Mouse (Mus musculus) stomach, embryonic 14.5 days (tissue): Measurements from ENCODE around the gene Smyd4. TPM values are rescaled to one million over a fixed set of nuclear protein-coding genes. Genes with fewer than 3 reads are reported as not detected.

ENCODE experiments used
- ATAC-seq: fragments of 200-750 bp; cut with Nextera tagmentation; 2 replicates; pipeline ENCODE4 v1.8.0; 2017; ENCODE audit warnings: low read depth, moderate TSS enrichment; ENCODE audit not compliant: insufficient number of reproducible peaks, insufficient read depth, low FRiP score
- H3K27ac ChIP-seq: fragments of 300-500 bp; sonication (generic); 2 replicates; pipeline ENCODE4 v1.5.1; 2014; ENCODE audit warnings: mild to moderate bottlenecking, low read length, moderate library complexity, mixed read lengths
- H3K27me3 ChIP-seq: fragments of 300-500 bp; sonication (generic); 2 replicates; pipeline ENCODE4 v1.6.1; 2014; ENCODE audit warnings: low read length, control low read depth, mixed read lengths; ENCODE audit not compliant: control insufficient read depth, insufficient read depth
- H3K36me3 ChIP-seq: fragments of 300-500 bp; sonication (generic); 2 replicates; pipeline ENCODE4 v1.6.1; 2014; ENCODE audit warnings: mild to moderate bottlenecking, control low read depth, low read length, moderate library complexity, mixed read lengths; ENCODE audit not compliant: control insufficient read depth, insufficient read depth
- H3K4me1 ChIP-seq: fragments of 300-500 bp; sonication (generic); 2 replicates; pipeline ENCODE4 v1.6.1; 2014; ENCODE audit warnings: low read length, control low read depth, mixed read lengths; ENCODE audit not compliant: control insufficient read depth, insufficient read depth
- H3K4me2 ChIP-seq: fragments of 300-500 bp; sonication (generic); replicated peaks from 2 replicates; pipeline ENCODE4 v1.6.1; 2014; ENCODE audit warnings: low read depth, low read length, control low read depth
- H3K4me3 ChIP-seq: fragments of 300-500 bp; sonication (generic); 2 replicates; pipeline ENCODE4 v1.5.1; 2014; ENCODE audit warnings: low read depth, low read length, control low read depth
- H3K9ac ChIP-seq: fragments of 300-500 bp; sonication (generic); replicated peaks from 2 replicates; pipeline ENCODE4 v1.6.1; 2014; ENCODE audit warnings: low read depth, mild to moderate bottlenecking, control low read depth, low read length, moderate library complexity, mixed read lengths
- H3K9me3 ChIP-seq: fragments of 300-500 bp; sonication (generic); 2 replicates; pipeline ENCODE4 v1.6.1; 2016; ENCODE audit warnings: low read depth, low read length, control low read depth; ENCODE audit not compliant: control insufficient read depth
- WGBS: fragments of 180-500 bp; shearing (Covaris S2); extraction: QIAGEN DNeasy Blood & Tissue Kit; methylation state at CpG from one replicate; pipeline ENCODE4 v1.1.7; 2014; 5-methylcytosine and 5-hydroxymethylcytosine counted together
- polyA plus RNA-seq: library from polyadenylated mRNA; unstranded; fragments of >200 nt; fragmentation: Nextera tagmentation; extraction: Ambion mirVana; gene quantifications from 2 replicates; pipeline ENCODE4 v1.2.1, GENCODE M21; 2014

Gene Smyd4
- polyA plus RNA-seq, 1 experiment from 2014 or later: 12.6 TPM

DNA sequence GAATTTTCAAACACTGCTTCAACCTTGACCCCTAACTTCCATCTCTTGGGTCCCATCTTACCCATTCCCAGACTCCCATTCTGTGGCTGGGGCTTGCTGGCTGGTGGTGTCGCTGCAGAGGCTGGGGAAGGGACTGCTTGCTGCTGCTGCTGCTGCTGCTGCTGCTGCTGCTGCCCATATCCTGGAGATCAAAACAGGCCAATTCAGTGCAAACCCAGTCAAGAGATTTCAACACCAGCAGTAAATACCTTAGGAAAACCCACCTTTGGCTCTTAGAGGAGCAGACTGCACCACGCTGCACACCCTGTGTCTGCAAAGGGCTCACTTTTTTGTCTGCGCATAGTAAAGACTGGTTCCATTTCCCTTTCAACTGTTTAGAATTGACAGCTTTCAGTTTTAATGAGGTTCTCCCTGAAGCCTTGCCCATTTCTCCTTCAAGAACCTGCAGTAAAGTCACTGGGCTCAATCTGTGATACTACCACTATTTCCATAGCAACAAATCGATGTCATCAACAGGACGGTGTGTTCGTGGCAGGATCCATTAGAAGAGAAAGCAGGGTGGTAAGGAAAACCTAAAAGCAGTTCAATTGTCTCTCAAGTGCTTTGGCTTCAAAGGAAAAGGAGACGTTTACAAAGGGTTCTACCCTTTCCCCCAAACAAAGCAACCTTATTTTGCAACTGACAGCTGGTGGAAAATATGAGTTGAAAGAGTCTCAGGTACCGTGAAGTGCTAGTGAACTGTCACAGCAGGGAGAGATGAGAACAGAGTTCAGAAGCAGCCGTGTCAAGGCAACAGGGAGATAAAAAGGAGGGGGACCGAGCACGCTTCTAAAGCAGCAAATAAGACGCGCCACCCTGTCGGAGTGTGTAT is 29.6 kb upstream of the Smyd4 start:
- Histone ChIP-seq H3K4me1 (0 out of 2 replicates have a peak, but pooled peaks cover 4% of the 10 kb centered on the region), H3K27ac (no peak overlapping the region), H3K4me3 (no peak overlapping the region), H3K4me2 (no peak overlapping the region), H3K27me3 (no peaks in the 10 kb centered on the region), H3K36me3 (peaks cover 27% of the 10 kb centered on the region), H3K9ac (no peak overlapping the region), H3K9me3 (no peaks in the 10 kb centered on the region)
- no peak for ATAC-seq
- 57% methylated on average over 14 of the region's 14 CpGs for WGBS

DNA sequence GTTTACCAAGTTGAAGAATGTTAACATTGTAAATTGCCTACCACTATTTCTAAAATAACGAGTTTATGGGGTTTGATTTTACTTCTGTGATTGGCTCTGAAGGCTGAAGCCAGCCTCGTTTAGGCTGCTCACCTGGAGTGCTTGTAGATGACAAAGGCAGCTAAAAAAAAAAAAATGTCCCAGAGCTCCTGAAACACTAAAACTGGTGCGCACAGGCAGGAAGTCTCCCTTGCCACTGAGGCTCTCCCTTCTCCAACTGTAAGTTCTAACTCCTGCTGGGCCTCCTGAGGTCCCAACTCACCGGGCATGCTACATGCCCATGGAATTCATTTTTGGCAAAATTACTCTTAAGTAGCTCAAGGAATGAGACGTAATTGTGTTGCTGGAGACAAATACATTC is 29.0 kb upstream of the Smyd4 start:
- Histone ChIP-seq H3K27ac (no peak overlapping the region), H3K4me1 (0 out of 2 replicates have a peak, but pooled peaks cover 4% of the 10 kb centered on the region), H3K27me3 (no peaks in the 10 kb centered on the region), H3K4me2 (no peak overlapping the region), H3K9me3 (no peaks in the 10 kb centered on the region), H3K9ac (no peak overlapping the region), H3K4me3 (no peak overlapping the region), H3K36me3 (peaks cover 23% of the 10 kb centered on the region)
- no peak for ATAC-seq
- WGBS: 55% methylated on average over 5 of the region's 5 CpGs

DNA sequence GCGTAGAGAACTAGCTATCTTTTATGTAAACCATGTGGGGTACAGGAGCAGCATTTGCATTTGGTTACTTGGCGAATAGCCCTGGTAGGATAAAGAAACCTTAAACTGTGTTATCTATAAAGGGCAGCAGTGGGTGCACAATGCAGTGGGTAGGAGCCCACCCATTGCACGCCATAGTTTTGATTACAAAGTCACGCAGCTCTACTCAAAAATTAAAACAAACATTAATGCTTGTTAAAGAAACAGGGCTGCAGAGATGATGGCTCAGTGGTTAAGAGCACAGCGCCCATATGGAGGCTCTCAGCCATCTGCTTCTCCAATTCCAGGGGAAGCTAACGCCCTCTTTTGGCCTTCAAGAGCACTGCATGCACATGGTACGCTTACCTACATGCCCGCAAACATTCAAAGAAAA is 24.9 kb upstream of the Smyd4 start:
- 55% methylated on average over 8 of the region's 8 CpGs for WGBS
- Histone ChIP-seq H3K4me3 (no peak overlapping the region), H3K9me3 (no peaks in the 10 kb centered on the region), H3K9ac (no peak overlapping the region), H3K27ac (no peak overlapping the region), H3K4me1 (peaks cover 20% of the 10 kb centered on the region; the same call in 1 of the 2 replicates), H3K36me3 (peaks cover 4% of the 10 kb centered on the region), H3K27me3 (no peaks in the 10 kb centered on the region), H3K4me2 (no peak overlapping the region)
- ATAC-seq: no peak

DNA sequence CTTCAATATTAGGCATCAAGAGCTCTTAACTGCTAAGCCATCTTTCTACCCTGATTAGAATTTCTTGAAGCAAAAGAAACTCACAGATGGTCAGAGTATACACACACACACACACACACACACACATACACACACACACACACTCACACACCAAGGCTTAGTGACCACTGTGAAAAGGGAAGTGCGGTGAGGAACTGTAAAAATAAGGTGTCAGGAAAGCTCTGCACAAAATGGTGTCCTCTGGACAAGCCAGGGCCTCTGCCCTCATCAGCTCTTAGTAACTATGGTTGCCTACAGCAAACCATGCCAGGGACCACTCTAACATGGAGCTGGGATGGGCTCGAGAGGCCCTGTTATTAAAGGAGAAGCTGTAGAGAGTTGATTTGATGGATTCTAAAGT is 23.8 kb upstream of the Smyd4 start:
- Histone ChIP-seq H3K27me3 (no peaks in the 10 kb centered on the region), H3K4me3 (no peak overlapping the region), H3K9ac (no peak overlapping the region), H3K36me3 (peaks cover 7% of the 10 kb centered on the region), H3K4me2 (no peak overlapping the region), H3K4me1 (peaks cover 20% of the 10 kb centered on the region; the same call in 1 of the 2 replicates), H3K9me3 (no peaks in the 10 kb centered on the region), H3K27ac (no peak overlapping the region)
- 89% methylated on average over 2 of the region's 2 CpGs for WGBS
- no peak for ATAC-seq

DNA sequence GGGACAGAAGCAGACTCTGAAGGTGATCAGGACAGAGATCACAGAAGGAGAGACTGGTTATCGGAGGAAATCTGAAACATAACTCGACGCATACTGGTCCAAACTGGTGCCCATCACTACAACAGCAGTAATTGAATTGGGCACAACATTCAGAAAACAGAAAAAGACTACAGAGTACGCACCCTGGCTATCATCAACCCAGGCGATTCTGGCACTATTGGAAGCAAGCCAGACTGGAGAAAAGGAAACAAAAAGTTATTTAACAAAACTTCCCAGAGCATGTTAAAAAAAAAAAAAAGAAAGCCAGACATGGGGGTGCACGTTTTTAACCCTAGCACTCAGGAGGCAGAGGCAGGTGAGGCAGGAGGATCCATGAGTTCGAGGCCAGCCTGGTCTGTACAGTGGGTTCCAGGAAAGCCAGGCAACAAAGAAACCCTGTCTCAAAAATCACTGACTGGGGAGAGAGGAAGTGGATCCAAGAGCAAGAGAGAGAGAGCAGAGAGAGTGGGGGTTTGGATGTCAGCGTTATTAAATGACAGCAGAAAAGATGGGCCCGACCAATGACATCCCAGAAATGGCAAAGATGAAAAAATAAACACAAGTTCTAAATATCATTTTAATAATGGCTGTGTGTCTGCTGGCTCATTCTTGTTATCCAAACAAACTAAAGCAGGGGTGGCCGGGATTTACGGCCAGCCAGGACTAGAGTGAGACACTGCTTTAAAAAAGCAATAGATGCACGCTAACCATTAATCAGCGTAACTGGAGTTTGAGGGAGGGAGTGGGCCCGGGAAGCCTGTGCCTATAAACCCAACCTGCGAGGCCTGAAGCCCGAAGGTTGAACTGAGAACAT is 22.9 kb upstream of the Smyd4 start:
- Histone ChIP-seq H3K27me3 (no peaks in the 10 kb centered on the region), H3K4me2 (no peak overlapping the region), H3K36me3 (peaks cover 7% of the 10 kb centered on the region), H3K4me3 (no peak overlapping the region), H3K27ac (peak overlapping the region; percentile 15; the same call in 1 of the 2 replicates), H3K9me3 (no peaks in the 10 kb centered on the region), H3K9ac (no peak overlapping the region), H3K4me1 (peaks cover 20% of the 10 kb centered on the region; the same call in 1 of the 2 replicates)
- WGBS: 45% methylated on average over 16 of the region's 16 CpGs
- ATAC-seq: no peak

DNA sequence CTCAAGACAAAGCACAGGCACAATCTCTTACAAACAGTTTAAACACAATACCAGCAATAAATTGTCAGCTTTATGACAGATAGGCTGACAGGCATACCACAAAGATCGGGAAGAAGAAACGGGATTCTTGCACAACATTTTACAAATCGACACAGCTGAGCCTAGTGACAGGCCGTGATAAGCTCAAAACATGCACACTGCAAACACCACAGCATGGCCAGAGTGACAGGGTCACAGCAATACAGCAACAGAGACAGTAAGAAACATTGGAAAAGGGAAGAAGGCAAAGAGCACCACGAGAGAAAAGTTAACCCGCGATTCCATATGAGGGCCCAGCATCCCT is 22.3 kb upstream of the Smyd4 start:
- no peaks in the 10 kb centered on the region for H3K9me3 ChIP-seq
- peaks cover 20% of the 10 kb centered on the region; the same call in 1 of the 2 replicates for H3K4me1 ChIP-seq
- H3K36me3 ChIP-seq: peaks cover 7% of the 10 kb centered on the region
- no peak for ATAC-seq
- H3K27me3 ChIP-seq: no peaks in the 10 kb centered on the region
- WGBS: 49% methylated on average over 7 of the region's 7 CpGs
- H3K4me2 ChIP-seq: no peak overlapping the region
- H3K27ac ChIP-seq: no peak overlapping the region; the same call in 1 of the 2 replicates
- no peak overlapping the region for H3K4me3 ChIP-seq
- H3K9ac ChIP-seq: no peak overlapping the region

DNA sequence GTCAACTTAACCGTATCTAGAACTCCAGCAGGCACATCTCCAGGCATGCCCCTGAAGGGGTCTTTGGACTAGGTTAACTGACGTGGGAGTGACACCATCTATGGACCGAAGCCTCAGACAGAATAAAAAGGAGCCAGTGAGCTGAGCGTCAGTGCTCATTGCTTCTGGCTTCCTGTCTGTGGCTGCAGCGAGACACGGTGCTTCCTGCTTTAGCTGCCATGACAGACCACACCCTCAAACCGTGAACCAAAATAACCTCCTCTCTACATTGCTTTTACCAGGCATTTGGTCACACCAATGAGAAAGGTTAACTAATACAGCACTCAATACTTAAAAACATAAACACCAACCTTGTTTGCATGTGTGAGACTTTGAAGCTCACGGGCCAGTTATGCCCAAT is 11.6 kb upstream of the Smyd4 start:
- no peak overlapping the region for H3K27ac ChIP-seq
- ATAC-seq: no peak
- H3K9me3 ChIP-seq: no peaks in the 10 kb centered on the region
- H3K4me3 ChIP-seq: no peak overlapping the region
- H3K36me3 ChIP-seq: peaks cover 51% of the 10 kb centered on the region; the same call in 1 of the 2 replicates
- H3K4me2 ChIP-seq: no peak overlapping the region
- H3K9ac ChIP-seq: no peak overlapping the region
- WGBS: 81% methylated on average over 8 of the region's 8 CpGs
- H3K27me3 ChIP-seq: no peaks in the 10 kb centered on the region
- H3K4me1 ChIP-seq: no peaks in the 10 kb centered on the region

DNA sequence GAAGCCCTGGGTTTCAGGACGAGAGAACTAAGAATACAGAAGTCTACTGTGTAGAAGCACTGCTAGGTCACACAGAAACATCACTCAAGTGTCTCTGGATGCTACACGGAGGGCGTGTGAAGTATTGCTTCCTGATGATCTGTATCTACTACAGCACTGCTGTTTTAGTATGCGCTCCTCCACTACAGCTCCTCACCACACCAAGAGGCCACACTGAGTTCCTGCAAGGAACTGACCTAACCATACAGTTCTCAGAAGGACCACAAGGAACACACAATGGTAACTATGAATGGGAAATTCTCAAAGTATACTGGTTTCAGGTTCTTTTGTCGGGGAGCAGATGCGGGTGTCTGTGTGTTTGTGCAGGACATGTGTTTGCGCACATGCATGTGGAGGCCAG is 11.0 kb upstream of the Smyd4 start:
- H3K9ac ChIP-seq: no peak overlapping the region
- H3K36me3 ChIP-seq: peaks cover 47% of the 10 kb centered on the region; the same call in 1 of the 2 replicates
- 89% methylated on average over 7 of the region's 7 CpGs for WGBS
- H3K27me3 ChIP-seq: no peaks in the 10 kb centered on the region
- no peaks in the 10 kb centered on the region for H3K9me3 ChIP-seq
- no peak overlapping the region for H3K4me3 ChIP-seq
- ATAC-seq: no peak
- no peaks in the 10 kb centered on the region for H3K4me1 ChIP-seq
- no peak overlapping the region for H3K27ac ChIP-seq
- H3K4me2 ChIP-seq: no peak overlapping the region
